Mouse (Mus musculus) frontal cortex, adult 2 months (tissue): ENCODE measurements at regions not wholly inside any gene's neighbourhood (a gene's known extent, or its start where the extent isn't known, plus 50 kb on each side); places are given as distances from the start of the nearest gene placed in this dataset.
A peak's percentile ranks its signal among the peaks of the same experiment; 100 is the strongest.

Source experiments
- DNase-seq, 2 experiments: peaks; one replicate each; pipeline ENCODE4 v3.0.0; 2022; ENCODE audit warnings: low spot score in 1 of 2; ENCODE audit errors: extremely low spot score in 1 of 2

DNA sequence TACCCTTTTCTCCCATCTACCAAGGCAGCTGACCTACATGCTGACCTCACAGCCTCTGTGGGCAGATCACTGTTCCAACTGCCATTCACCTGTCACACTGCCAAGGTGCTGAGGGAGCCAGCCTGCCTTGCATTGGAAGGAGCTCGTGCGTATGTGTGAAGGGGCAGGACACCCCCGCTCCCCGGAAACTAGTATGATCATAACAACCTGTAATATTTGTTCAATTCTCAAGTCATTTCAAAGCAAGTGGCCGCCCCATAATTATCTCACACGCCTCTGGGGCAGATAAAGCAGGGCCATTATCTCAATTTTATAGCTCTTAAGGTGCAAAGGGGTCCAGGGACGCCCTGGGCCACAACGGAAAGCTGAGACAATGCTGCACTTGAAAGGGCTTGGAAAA is 469.2 kb upstream of the Tbx3 start:
- no peak for DNase-seq

DNA sequence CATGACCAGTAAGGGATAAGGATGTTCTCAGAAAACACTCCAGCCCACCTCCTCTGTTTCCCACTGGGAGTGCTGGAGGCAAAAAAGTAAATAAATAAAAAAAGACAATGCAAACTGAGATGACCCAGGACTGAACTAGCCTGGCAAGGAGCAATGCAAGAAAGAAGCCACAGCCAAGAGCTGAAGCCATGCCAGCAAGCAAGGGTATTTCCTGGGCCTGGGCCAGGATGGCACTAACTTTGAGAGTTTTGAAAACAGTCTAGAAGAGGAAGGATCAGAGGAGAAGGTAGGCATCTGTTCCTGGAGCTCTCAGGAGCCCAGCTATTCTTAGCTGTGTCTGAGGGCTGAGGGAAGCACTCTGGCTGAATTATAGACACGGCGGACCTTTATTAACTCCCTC is 465.7 kb upstream of the Tbx3 start:
- DNase-seq: no peak

DNA sequence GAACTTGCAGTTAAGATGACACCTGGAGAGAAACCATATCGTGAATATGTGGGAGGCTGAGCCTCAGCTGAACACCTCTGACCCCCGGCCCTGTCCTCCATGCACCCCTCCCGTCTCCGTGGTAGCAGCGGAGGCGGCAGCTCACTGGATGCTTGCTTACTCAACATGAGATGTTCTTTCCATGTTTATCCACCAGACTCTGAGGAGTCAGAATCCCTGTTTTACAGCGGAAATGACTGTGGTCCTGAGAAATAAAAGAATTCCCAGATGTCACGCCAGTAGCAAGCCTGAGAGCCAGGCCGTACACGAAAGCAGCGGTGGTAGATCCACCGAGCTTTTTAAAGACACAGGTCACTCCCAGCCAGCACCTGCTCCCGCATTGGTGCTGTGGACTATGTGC is 462.4 kb upstream of the Tbx3 start:
- DNase-seq: no peak

DNA sequence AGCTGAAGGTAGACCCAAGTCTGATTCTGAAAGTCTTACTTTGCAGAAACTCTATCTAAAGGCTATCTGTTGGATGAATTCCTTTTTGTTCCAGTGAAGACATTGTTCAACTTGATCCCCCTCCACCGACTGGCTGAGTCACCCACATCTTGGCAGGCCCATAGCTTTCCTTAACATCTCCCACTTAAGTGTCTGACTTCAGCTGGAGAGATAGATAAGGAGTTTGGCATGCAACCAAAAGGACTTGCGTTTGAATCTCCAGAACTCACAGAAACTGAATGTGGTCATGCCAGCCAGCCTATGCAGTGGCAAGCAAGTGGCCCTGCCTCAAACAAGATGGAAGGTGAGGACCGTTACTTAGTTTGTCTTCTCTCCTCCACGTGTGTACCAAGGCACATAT is 457.3 kb upstream of the Tbx3 start:
- peak; percentile 41 to 81 for DNase-seq

DNA sequence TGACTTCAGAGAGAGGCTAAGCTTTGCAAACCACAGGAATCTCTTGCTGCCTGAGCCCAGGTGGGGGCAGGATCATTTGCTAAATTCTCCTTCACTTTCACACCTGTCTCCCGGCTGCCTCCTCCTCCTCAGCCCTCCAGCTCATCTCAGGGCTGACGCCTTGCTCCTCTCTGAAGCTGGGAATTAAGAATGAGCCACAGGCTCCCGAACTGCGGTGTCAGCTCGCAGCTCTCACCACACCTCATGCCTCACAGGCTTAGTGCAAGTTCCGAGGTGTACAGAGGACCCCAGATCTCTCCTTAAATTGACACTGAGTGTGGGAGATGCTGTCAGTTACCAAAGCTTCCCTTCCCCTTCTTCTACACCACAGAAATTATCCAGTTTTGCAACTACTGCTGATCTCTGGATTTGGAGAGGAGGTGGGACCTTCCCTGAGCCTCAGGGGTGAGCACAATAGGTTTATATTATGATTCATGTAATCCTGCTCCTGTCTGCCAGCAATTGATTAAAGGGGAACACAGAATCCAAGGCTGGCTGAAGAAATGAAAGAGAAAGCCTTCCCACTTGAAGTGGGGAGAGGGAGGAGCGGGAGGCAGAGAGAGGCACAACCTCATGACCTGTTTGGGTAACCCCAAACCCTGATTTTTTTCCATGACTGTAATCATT is 456.6 kb upstream of the Tbx3 start:
- DNase-seq: peak; percentile 18 to 28

DNA sequence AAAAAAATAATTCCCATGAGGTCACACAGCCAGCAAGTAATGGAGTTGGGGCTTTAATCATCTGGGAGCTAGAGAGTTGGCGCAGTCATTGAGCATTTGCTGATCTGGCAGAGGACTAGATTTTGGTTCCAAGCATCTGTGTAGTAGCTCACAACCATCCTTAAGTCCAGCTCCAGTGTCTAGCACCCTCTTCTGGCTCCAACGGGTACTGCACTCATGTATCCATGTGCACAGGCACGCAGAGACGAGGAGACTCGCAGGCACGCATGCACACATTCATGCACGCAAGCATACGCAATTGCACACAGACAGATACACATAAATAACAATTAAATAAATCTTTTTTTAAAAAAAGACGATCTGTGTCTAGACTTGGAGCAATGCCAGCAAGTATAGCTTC is 455.5 kb upstream of the Tbx3 start:
- no peak for DNase-seq

DNA sequence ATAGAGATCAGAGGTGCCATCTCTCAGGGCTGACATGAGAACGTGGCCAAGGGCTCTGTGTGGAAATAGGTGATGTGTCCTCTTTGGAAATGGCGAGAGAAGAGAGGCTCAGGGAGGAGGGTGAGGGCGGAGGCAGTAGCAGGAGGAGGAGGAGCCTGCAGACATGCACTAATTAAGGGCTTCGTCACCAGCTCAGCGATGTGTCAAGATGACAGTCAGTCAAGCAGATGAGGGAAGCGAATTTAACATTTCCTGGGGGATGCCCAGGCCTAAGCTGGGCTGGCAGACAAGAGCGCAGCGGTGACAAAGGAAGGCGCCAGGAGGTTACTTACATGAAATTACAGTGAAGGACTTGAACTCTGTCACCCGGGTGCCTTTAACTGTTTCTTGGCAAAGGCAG is 455.1 kb upstream of the Tbx3 start:
- no peak for DNase-seq

DNA sequence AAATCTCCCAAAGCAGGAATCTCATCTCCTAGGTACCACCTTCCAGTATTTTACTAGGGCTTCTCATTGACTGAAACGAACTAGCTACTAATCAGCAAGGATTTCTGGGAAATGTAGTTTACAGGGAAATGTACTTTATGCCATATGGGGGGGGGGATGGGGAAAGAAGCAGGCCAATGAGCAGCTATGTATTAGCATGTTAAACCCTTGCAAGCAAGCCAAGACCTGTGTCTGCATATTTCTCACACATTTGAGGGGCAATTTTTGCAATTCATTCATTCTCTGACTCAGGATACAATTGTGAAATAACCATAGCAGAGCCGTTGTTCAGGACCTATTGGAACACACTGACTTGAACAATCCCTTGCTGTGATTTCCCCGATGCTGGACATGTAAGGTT is 454.3 kb upstream of the Tbx3 start:
- no peak for DNase-seq

DNA sequence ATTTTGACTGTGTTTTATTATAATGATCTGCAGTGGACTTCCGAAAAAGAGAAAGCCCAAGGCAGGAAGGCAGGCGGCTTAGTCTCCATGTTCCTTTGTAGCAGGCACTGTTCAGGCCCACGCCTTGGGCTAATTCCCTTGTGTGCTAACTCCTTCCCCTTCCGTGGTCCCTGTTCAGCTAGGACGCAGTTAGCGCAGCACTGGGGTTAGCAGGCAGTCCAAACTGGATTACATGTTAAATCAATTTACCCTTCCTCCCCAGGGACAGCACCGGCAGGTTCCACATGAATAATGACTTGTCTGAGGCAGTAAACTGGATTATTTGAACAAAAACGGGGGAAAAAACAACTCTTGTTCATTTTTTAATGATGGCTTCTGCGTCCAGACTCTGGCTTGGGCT is 453.4 kb upstream of the Tbx3 start:
- no peak for DNase-seq

DNA sequence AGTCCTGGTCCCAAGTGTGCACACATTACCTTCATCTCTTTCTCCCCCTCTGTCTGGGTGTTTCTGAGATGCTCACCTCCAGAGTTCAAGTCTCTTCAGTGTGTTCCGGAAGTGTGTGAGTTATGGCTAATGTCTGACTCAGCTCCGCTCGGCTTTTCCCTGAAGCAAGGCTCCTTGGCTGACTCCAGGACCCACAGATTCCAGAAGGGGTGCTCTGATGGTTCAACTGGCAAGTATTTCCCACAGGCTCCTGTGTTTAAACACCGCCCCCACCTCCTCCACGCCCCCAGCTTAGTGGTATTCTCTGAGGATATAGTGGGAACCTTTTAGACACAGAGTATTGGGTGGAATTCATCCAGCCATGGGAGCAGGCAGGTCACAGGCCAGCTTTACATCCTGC is 441.8 kb upstream of the Tbx3 start:
- no peak for DNase-seq

GRCm38 (mm10) chr5:119232941-119233340 is 437.5 kb upstream of the Tbx3 start:
- DNase-seq: no peak

DNA sequence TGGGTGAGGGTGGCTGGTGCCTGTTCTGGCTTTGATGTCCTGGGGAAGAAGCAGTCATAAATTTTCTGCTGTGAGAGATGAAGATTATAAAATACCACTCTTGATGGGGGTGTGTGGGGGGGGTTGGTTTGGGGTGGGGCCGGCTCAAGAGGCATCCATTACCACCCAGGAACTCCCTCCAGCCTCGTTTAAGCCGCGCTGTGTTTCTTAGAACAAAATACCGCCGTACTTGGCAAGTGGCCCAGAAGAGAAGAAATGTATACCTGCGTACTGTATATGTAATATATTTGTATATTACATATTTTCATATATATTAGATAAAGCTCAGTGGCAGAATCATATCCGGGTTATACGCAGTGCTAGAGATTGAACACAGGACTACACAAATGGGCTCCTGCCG is 434.6 kb upstream of the Tbx3 start:
- no peak for DNase-seq

GRCm38 (mm10) chr5:119246824-119247223 is 423.6 kb upstream of the Tbx3 start:
- DNase-seq: peak; percentile 60 to 82

DNA sequence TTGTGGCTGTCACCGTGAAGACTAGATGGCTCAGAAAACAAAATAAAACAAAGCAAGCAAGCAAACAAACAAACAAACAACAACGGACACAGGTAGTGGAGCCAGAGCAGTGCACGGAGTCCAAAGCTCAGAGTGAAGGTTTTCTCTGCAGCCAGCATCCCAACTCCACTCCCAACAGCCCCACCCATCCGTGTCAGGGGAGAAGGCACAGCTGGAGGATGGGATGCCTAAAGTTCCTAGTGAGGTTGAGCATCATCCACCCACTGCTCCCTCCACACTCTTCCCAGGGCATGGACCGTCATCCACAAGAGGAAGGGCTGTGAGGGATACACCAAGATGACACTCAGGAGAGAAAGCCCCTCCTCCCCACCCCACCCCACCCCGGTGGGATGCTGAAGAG is 421.8 kb upstream of the Tbx3 start:
- DNase-seq: no peak

DNA sequence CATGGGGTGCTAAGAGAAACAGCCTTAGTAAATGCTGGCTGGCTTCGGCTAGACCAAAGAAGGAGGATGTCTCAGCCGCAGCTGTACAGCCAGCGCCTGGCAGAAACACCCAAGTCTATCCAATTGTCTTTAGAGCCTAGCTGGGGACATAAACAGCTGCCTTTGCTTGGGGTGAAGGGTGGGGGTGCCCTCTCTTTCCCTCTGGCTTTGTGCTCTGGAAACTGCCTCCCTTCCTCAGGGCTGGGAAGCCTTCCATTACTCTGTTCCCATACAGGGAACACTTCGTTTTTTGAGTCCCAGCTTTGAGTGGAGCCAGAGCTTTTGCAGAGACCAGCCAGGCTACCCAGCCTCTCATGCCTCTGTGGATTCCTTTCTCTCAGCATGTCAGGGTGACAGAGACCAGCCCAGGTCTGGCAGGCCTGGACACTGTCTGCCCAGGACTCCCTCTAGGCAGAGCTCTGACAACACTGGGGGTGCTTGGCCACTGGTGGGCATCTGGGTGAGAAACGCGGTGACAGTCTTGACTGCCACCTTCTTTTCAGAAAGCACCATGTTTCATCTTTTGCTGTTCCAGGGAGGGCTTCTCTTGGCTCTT is 421.2 kb upstream of the Tbx3 start:
- DNase-seq: no peak

DNA sequence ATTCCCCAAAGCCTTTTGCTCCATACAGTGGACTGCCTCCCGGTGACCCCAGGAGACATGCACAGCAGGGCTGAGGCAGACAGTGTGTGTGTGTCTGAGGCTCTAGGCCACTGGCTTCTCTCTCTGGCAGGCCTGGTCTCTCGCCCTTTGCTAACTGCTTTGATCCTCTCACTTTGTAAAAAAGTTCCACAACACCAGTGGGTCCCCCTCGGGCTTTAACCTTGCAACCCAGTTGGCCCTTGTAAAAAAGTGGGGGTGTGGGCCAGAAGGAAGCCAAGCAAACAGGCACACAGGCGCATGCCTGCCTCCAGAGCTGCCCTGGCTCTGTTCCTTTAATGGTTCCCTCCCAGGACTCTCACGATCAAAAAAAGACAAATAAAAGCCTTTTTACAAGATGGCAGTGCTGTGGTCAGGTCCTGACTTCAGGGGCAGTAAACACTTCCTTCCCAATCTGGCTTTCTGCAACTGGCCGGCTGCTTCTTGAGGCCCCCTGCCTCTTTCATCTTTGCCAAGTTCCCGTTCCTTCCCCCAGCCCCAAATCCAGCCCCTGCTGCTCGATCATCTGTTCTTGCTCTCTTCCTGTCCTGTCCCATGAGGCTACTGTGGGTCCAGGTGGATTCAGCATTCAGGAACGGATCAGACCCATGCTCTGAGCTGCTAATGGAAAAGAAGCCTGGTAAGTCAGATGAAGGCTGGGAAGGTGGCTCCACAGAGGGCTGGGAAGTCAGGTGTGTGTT is 419.0 kb upstream of the Tbx3 start:
- no peak for DNase-seq

- no peak for DNase-seq
These were observed 412.9 kb upstream of the Tbx3 start for GRCm38 (mm10) chr5:119257374-119258120.

DNA sequence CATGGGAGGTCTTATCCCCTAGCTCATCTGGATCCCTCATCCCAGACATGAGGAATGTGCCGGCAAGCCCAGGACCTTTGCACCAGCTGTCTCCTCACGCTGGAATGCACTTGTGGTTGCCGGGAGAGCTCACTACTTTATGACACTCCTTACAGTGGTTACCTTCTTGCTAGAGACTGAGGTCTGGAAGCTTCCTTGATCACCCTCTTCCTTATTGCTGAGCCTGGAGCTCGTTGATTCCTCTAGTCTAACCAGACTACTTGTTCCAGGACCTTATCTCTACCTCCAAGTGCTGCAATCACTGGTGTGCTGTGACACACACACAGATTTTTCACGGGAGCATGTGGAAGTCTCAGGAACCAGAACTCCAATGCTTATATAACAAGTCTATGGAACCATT is 411.6 kb upstream of the Tbx3 start:
- DNase-seq: no peak

- DNase-seq: peak in 1 of 2 experiments; percentile 34
These were observed 405.1 kb upstream of the Tbx3 start for GRCm38 (mm10) chr5:119265149-119265890.

GRCm38 (mm10) chr5:119271234-119271852 is 399.1 kb upstream of the Tbx3 start:
- DNase-seq: no peak
